Mouse (Mus musculus) left cerebral cortex, postnatal 10 days (tissue): Measurements from ENCODE around the gene Rad51b. TPM values are rescaled to one million over a fixed set of nuclear protein-coding genes. Genes with fewer than 3 reads are reported as not detected.

ENCODE experiments used
- DNase-seq, 2 experiments: peaks; one replicate each; pipeline ENCODE4 v3.0.0; 2021 to 2022; ENCODE audit warnings: low spot score in 2 of 2, mixed read lengths in 1 of 2; ENCODE audit errors: extremely low spot score in 1 of 2
- intact Hi-C: fragments of 180-260 bp; cut with DNase I; formaldehyde crosslinking; loops from one replicate; pipeline ENCODE4 v1.15.1; 2025
- total RNA-seq, 2 experiments: library from RNA; stranded (reverse); gene quantifications; 2 replicates each; pipeline ENCODE4 v1.2.3; 2021

The Rad51b gene
- total RNA-seq, 2 experiments from 2014 or later, result 0.43 to 0.71 TPM

GRCm38 (mm10) chr12:79841248-79841647, 544.2 kb downstream of the Rad51b start:
- intact Hi-C loops, result no loop called here
- DNase-seq, result no peak

- intact Hi-C loops, result no loop called here
- no peak for DNase-seq
Observed at GRCm38 (mm10) chr12:79842319-79842718, 545.2 kb downstream of the Rad51b start.

GRCm38 (mm10) chr12:79843002-79843401, 545.9 kb downstream of the Rad51b start:
- intact Hi-C loops, result no loop called here
- DNase-seq, result no peak

- DNase-seq, result no peak
- intact Hi-C loops, result no loop called here
Observed at GRCm38 (mm10) chr12:79843496-79843895, 546.4 kb downstream of the Rad51b start.

- intact Hi-C loops, result no loop called here
- DNase-seq, result no peak
Observed at GRCm38 (mm10) chr12:79846247-79847151, 549.4 kb downstream of the Rad51b start.

GRCm38 (mm10) chr12:79848539-79848938, 551.5 kb downstream of the Rad51b start:
- intact Hi-C loops, result no loop called here
- DNase-seq, result no peak

- peak in 1 of 2 experiments; percentile 31 for DNase-seq
- intact Hi-C loops, result no loop called here
Observed at GRCm38 (mm10) chr12:79850021-79850420, 552.9 kb downstream of the Rad51b start.

- no peak for DNase-seq
- intact Hi-C loops, result no loop called here
Observed at GRCm38 (mm10) chr12:79851898-79852297, 554.8 kb downstream of the Rad51b start.

- no peak for DNase-seq
- intact Hi-C loops, result no loop called here
Observed at GRCm38 (mm10) chr12:79852606-79853005, 555.5 kb downstream of the Rad51b start.

- intact Hi-C loops, result no loop called here
- DNase-seq, result no peak
Observed at GRCm38 (mm10) chr12:79853901-79854490, 556.9 kb downstream of the Rad51b start.

- intact Hi-C loops, result no loop called here
- no peak for DNase-seq
Observed at GRCm38 (mm10) chr12:79854507-79854906, 557.4 kb downstream of the Rad51b start.

GRCm38 (mm10) chr12:79856116-79856909, 559.2 kb downstream of the Rad51b start:
- peak in 1 of 2 experiments; percentile 68 for DNase-seq
- intact Hi-C loops, result no loop called here

- intact Hi-C loops, result no loop called here
- no peak for DNase-seq
Observed at GRCm38 (mm10) chr12:79857704-79858103, 560.6 kb downstream of the Rad51b start.

GRCm38 (mm10) chr12:79858336-79858735, 561.3 kb downstream of the Rad51b start:
- intact Hi-C loops, result no loop called here
- no peak for DNase-seq

GRCm38 (mm10) chr12:79859354-79860247, 562.5 kb downstream of the Rad51b start:
- intact Hi-C loops, result no loop called here
- peak in 1 of 2 experiments; percentile 56 for DNase-seq

GRCm38 (mm10) chr12:79860248-79860555, 563.1 kb downstream of the Rad51b start:
- intact Hi-C loops, result no loop called here
- DNase-seq, result no peak
